Mouse (Mus musculus): Measurements from ENCODE around the gene Ephb2.
A peak's percentile ranks its signal among the peaks of the same experiment; 100 is the strongest.

The Ephb2 gene

GRCm38 (mm10) chr4:136835621-136836386, at the start of gene Ephb2:
TSS of gene Ephb2 (minus strand) at chr4:136835988.
- peak; percentile 89 to 92 for DNase-seq

GRCm38 (mm10) chr4:136878601-136879000, 42.8 kb upstream of the Ephb2 start:
- peak in 1 of 2 experiments; percentile 31 for DNase-seq

GRCm38 (mm10) chr4:136878171-136878570, 42.4 kb upstream of the Ephb2 start:
- DNase-seq, result no peak

GRCm38 (mm10) chr4:136876971-136877370, 41.2 kb upstream of the Ephb2 start:
- peak; percentile 90 to 96 for DNase-seq

GRCm38 (mm10) chr4:136875012-136875411, 39.2 kb upstream of the Ephb2 start:
- DNase-seq, result no peak

- no peak for DNase-seq
These were observed 32.6 kb upstream of the Ephb2 start for GRCm38 (mm10) chr4:136868371-136868770.

GRCm38 (mm10) chr4:136867690-136868345, 32.0 kb upstream of the Ephb2 start:
- DNase-seq, result peak; percentile 78 to 87

GRCm38 (mm10) chr4:136865531-136865930, 29.7 kb upstream of the Ephb2 start:
- no peak for DNase-seq

GRCm38 (mm10) chr4:136864751-136865470, 29.1 kb upstream of the Ephb2 start:
- peak; percentile 29 to 80 for DNase-seq

- DNase-seq, result no peak
These were observed 27.7 kb upstream of the Ephb2 start for GRCm38 (mm10) chr4:136863517-136863916.

GRCm38 (mm10) chr4:136862411-136862810, 26.6 kb upstream of the Ephb2 start:
- no peak for DNase-seq

GRCm38 (mm10) chr4:136861806-136862205, 26.0 kb upstream of the Ephb2 start:
- peak in 1 of 2 experiments; percentile 40 for DNase-seq

GRCm38 (mm10) chr4:136860022-136860421, 24.2 kb upstream of the Ephb2 start:
- DNase-seq, result no peak

GRCm38 (mm10) chr4:136855081-136855480, 19.3 kb upstream of the Ephb2 start:
- DNase-seq, result peak in 1 of 2 experiments; percentile 65

GRCm38 (mm10) chr4:136852989-136853388, 17.2 kb upstream of the Ephb2 start:
- no peak for DNase-seq

GRCm38 (mm10) chr4:136852119-136852518, 16.3 kb upstream of the Ephb2 start:
- no peak for DNase-seq

GRCm38 (mm10) chr4:136848565-136848964, 12.8 kb upstream of the Ephb2 start:
- DNase-seq, result no peak

- DNase-seq, result no peak
These were observed 11.4 kb upstream of the Ephb2 start for GRCm38 (mm10) chr4:136847166-136847565.

- no peak for DNase-seq
These were observed 7.0 kb upstream of the Ephb2 start for GRCm38 (mm10) chr4:136842802-136843201.

GRCm38 (mm10) chr4:136842033-136842432, 6.2 kb upstream of the Ephb2 start:
- DNase-seq, result no peak

- DNase-seq, result peak; percentile 94 to 95
These were observed 5.3 kb upstream of the Ephb2 start for GRCm38 (mm10) chr4:136841056-136841455.

- DNase-seq, result no peak
These were observed 2.7 kb upstream of the Ephb2 start for GRCm38 (mm10) chr4:136838462-136838861.

GRCm38 (mm10) chr4:136838026-136838425, 2.2 kb upstream of the Ephb2 start:
- no peak for DNase-seq

All from cerebellum, postnatal 14 days (tissue).